Mouse (Mus musculus) fibroblast of lung, adult 2 months (primary cell): Measurements from ENCODE around the gene Mmaa.

Source experiments
- DNase-seq: peaks from one replicate; pipeline ENCODE4 v3.0.0-alpha.2; 2011; ENCODE audit warnings: low read depth

Mmaa gene

DNA sequence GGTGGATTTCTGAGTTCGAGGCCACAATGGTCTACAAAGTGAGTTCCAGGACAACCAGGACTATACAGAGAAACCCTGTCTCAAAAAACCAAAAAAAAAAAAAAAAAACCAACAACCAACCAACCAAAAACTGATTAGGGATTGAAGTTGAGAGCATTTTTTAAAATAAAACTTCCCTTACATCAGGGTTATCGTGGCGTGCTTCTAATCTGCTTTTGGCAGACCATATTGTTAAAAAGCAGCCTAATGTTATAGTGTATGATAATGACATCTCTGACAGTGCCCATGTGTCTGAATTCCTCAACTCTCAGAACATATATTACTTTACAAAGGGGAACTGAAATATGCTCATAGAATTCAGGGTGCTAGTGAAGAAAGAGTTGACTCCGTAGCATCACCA, 6.5 kb downstream of the Mmaa start:
- no peak for DNase-seq

DNA sequence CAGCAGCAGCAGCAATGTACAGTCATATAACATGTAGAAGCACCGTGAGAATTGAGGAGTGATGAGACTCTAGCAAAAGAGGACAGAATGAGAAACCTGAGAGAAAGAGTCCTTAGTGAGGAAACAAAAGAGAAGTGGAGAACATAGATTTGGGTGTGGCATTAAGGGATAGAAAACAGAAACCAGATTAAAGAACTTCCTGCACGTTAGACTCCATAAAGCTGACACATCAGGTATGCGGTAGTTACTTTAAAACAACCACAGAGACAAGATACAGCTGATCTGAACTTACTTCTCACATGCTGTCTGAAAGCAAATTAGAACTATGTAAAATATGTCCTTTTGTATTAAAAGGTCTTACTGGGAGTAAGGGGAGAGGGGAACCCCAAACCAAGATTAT, 8.3 kb downstream of the Mmaa start:
- no peak for DNase-seq

DNA sequence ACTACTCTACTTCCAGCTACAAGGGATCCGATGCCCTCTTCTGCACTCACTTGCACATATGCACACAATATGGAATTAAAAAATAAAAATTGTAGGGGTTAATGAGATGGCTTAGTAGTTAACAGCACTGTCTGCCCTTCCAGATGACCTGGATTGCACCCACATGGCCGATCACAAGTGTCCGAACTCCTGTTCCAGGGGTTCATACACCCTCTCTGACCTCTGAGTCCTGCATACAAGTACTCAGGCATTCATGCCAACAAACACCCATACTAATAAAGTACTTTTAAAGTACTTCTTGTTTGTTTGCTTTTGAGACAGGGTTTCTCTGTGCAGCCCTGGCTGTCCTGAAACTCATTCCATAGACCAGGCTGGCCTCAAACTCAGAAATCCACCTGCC, 10.1 kb downstream of the Mmaa start:
- DNase-seq: no peak

DNA sequence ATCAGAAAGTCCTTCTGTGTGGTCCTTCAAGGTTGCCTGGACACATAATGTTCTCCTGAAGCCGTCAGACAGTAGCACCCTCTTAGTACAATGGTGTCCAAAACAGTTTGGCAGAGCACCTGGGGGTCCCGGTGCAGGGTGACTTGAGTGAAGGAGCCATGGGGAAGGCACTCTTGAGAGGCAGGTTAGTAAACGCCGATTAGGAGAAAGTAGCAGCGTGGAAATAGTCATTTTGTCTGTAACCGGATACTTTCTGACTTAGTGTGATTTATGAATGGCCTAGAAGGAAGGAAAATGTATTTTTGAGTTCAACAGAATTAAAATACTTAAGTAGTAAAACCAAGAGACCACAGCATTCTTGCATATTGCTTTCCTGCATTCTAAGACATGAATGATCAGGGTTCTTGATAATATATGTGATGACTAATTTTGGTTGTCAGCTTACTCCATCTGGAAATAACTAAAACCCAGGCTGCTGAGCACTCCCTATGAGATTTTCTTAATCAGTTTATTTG, 13.3 kb downstream of the Mmaa start:
- no peak for DNase-seq

DNA sequence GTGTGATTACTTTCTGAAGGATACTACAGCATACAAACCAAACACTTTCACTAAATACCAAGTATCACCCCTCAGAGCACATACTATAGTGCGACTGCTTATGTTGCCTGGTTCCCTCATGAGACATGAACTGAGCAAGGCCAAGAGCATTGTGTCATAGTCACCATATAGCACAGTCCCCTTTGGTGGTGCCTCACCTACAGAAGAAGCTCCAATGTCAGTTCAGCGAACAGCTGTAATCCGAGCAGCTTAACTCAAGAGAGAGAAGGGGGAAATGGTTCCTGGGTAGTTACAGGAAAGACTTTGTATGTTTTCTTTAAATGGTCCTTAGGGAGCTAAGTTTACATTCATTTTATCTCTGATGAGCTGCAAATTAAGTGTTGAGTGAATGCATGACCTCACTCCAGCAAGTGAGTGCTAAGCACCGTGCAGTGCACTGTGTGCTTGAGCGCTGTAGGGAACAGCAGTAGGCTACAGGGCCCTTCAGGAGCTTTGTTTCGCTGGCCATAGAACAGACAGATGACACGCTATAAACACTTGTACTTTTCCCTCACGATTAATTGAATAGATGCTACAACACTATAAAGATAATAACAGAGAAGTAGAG, 17.4 kb downstream of the Mmaa start:
- DNase-seq: no peak

DNA sequence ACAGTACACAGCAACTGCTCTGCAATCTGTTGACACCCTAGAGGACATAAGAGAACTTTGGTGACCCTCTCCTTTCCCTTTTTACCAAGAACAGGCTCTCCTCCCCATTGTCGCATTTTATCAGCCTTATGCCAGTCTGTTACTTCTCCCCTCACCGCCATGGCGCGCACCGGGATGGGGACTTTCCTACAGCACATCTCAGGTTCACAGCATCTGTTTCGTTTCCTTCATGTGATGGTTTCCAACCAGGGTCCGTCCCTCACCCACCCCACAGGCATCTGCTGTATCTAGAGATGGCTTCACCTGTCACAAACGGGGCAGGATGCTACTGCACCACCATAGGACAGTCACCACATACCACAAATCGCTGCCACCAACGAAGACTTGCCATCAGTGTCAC, 19.8 kb downstream of the Mmaa start:
- DNase-seq: no peak

- no peak for DNase-seq
Measured at GRCm38 (mm10) chr8:79273776-79274175, 21.0 kb downstream of the Mmaa start.

- no peak for DNase-seq
Measured at GRCm38 (mm10) chr8:79272676-79273075, 22.1 kb downstream of the Mmaa start.

DNA sequence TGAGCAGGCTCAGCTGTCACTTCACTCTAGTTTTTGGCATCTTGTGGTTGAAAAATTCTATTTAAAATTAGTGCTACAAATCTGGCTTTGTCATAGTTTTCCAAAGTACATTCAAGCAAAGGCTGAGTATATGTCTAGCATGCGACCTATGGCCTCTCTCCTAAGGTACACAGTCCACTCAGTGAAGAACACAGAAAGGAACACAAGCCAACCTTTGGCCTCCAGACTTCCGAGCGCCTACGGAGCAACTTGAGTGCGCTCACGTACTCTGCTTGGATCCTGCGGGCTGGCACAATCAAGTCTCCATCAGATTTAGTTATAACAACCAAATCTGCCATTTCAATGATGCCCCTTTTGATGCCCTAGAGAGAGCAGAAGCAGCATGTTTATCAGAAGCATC, 25.8 kb downstream of the Mmaa start:
- DNase-seq: no peak

DNA sequence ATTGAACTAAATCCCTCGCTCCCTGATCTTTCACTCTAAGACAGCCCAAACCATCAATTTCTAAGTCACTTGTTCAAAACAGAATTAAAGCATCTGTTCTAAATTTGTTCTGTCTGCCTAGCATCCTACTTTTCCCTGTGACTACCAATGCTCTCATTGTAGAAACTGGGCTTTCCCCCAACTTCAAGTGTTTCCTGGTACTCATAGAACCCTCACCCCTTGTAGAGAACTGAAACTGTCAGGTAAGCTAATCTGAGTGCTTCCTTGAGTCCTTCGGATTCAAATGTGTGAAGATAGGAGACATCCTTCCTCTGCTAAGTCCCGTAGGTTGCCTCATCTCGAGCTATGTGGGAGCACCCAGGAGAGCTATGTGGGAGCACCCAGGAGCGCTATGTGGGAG, 32.8 kb downstream of the Mmaa start:
- DNase-seq: no peak

DNA sequence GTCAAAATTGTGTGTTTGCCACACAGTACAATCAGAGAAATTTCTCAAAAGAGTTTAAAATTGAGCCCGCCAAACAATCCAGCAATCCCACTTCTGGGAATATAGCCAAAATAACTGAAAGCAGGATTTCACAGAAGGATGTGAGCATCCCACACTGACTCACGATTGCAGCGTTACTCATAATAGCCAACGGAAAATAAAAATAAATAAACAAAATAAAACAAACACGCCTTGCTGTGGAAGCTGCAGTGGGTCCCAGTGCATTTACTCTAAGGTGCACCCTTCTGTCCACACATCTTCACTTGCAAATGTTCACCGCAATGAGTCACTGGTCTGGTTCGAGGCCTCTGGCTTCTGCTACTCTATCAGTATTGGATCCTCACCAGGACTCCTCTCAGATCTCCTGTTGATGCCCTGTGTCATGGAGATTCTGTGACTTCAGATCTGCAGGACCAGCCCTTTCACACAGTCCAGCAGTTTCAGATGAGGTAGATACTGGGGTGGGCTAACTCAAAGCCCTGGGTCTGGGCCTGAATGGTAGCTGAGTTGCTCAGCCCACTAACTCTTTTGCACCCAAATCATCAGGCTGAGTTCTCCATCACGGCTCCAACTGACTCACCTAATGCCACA, 38.5 kb downstream of the Mmaa start:
- peak; percentile 17 for DNase-seq

DNA sequence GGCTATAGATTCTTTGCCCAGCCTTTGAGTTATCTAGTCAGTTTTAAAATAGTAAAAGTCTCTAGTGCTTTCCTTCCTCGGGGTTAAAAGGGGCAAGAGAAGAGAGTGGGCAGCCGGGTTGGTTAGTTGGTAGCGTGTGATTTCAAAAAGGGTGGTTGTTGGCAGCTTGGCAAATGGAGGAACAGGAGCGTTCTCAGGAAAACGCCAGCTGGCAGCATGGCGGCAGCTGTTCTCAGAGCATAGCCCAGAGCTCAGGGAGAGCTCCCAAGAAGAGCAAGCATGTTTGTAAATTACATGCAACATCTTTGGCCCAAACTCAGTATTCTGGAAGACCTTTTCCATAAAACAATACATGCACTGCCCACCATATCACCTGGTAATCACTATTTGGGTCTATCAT, 41.0 kb downstream of the Mmaa start:
- no peak for DNase-seq

DNA sequence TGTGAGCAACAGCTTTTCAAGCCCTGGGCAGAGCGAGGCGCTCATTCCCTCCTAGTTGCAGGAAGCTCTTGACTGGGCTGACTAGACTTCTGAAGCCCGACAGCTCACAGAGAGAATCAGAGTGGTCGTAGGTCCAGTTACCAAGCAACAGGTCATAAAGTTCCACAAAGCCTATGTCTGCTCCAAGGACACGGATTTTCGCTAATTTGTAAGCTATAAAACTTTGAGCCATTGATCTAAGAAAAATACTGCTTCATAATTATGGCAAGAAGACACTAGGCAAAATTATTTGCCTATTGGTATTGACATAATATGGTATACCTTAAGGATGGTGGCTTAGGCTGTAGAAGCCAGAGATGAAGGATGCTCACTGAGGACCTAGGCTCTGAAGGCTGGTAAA, 46.3 kb downstream of the Mmaa start, which contains the start of gene 1700011L22Rik:
Gene 1700011L22Rik (minus strand): TSS at position 101 of the 400 bp plus-strand sequence.
- no peak for DNase-seq

GRCm38 (mm10) chr8:79243422-79243821, 51.3 kb downstream of the Mmaa start:
- DNase-seq: no peak

DNA sequence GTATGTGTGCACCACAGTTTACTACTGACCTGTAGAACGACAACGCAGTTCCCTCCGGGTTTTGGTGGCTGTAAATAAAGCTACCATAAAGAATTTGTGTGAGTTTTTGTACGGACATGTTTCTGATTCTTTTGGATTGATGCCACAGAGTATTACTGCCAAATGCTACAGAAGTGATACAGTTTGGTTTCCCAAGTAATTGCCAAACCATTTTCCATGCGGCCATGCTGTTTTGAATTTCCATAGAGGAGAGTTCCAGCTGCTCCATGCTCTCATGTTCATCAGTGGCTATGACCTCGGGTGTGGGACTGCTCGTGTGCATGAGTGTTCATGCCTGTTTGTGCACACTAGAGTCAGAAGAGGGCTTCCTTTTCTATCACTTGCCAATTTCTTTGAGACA, 54.7 kb downstream of the Mmaa start:
- DNase-seq: no peak

DNA sequence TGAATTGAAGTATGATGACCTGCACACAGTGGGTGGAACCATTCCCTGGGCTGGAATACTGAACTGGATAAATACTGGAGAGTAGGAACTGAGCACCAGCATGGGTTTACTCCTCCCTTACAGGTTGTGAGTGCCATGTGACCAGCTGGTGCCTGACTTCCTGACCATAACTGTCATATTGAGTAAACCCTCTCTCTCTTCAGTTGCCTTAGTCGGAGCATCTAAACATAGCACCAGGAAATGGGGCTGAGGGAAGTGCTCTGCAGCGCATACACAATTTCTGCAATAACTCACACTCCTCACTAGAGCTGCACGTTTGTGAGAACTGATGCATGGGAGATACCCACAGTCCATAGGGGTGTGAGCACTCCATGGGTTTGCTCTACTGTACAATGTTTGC, 55.4 kb downstream of the Mmaa start:
- DNase-seq: no peak

- no peak for DNase-seq
Measured at GRCm38 (mm10) chr8:79229266-79229888, 65.4 kb downstream of the Mmaa start.

GRCm38 (mm10) chr8:79227916-79228315, 66.8 kb downstream of the Mmaa start:
- DNase-seq: no peak

GRCm38 (mm10) chr8:79227194-79227593, 67.5 kb downstream of the Mmaa start:
- no peak for DNase-seq

GRCm38 (mm10) chr8:79226046-79226445, 68.7 kb downstream of the Mmaa start:
- DNase-seq: no peak

GRCm38 (mm10) chr8:79225586-79225985, 69.2 kb downstream of the Mmaa start:
- DNase-seq: no peak

GRCm38 (mm10) chr8:79224363-79224762, 70.4 kb downstream of the Mmaa start:
- DNase-seq: no peak

DNA sequence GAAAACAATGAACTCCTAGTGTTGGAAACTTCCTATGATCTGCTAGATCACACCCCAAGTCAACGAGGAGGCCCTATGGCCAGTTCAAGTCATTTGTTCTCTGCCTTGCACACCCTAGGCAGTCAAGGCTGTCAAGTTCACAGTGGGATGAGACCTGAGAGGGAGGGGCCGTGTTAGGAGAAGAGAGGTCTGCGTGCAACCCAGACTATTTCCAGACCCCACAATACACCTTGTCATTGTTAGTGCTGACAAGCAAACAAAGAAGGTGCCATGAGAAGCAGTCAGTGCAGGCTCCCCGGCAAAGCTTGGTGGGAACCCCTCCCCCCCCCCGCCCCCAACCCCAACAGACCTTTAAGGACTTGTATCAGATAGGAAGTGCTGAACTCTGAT, 72.0 kb downstream of the Mmaa start:
- no peak for DNase-seq
